Mouse (Mus musculus): ENCODE data around the gene Aurkb. TPM values are rescaled to one million over a fixed set of nuclear protein-coding genes. Genes with fewer than 3 reads are reported as not detected.

Aurkb gene
- total and polyA plus RNA-seq, 3 experiments: 120 to 170 (median 159) TPM

DNA sequence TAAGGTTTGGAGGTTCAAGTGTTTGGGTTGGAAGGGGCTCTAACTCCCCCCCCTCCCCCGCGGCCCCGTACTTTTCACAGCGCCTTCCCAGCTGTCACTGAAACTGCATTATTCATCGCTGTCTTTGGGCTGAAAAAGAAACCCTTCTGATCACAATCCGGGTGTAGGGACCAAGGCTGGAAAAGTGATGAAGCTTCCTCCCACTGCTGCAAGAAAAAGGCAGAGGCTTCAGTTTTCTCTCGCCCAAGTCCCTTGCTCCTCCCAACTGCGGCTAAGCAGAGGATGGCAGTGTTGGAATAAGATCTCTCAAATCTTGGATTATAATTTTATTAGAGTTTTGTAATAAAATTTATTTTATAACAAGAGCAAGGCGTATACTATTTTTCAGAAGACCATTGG is 27.2 kb downstream of the Aurkb start:
- H3K27ac ChIP-seq (ENCODE audit: control insufficient read depth, low read depth, low read length): peak overlapping the region; percentile 31; the same call in 1 of the 2 replicates
- H3K9ac ChIP-seq (ENCODE audit: control insufficient read depth, low read depth, low read length, poor library complexity, severe bottlenecking): peak overlapping the region; percentile 22; the same call in 1 of the 2 replicates
- no peaks in the 10 kb centered on the region for H3K27me3 ChIP-seq (ENCODE audit: control insufficient read depth in 1 of 2, insufficient read depth in 2 of 2, low read length in 2 of 2)
- peaks cover 0 to 2% of the 10 kb centered on the region in 2 experiments; a peak in 1 of 4 replicates for H3K4me1 ChIP-seq (ENCODE audit: control insufficient read depth in 1 of 2, insufficient read depth in 2 of 2, low read length in 2 of 2)
- H3K36me3 ChIP-seq (ENCODE audit: control insufficient read depth in 1 of 2, insufficient read depth in 2 of 2, low read length in 2 of 2): no peaks in the 10 kb centered on the region
- TF ChIP-seq ETS1 (IDR thresholded peaks at IDR 0.05; ENCODE audit: low read depth, low read length): no peak
- no peaks in the 10 kb centered on the region for H3K9me3 ChIP-seq (replicated peaks; ENCODE audit: insufficient read depth, low read length)
- DNase-seq (ENCODE audit: low read depth, low spot score): no peak
- peaks cover 5% of the 10 kb centered on the region; the same call in 1 of the 2 replicates for H3K79me2 ChIP-seq (ENCODE audit: control insufficient read depth, insufficient read depth, low read length, poor library complexity)
- H3K4me3 ChIP-seq (ENCODE audit: control insufficient read depth in 1 of 2, insufficient read depth in 1 of 2, low read depth in 2 of 2, low read length in 2 of 2): no peak overlapping the region

GRCm38 (mm10) chr11:69073065-69073888 is 27.8 kb downstream of the Aurkb start:
- Histone ChIP-seq H3K79me2 (ENCODE audit: control insufficient read depth, insufficient read depth, low read length, poor library complexity) (peaks cover 5% of the 10 kb centered on the region; the same call in 1 of the 2 replicates), H3K27me3 (ENCODE audit: control insufficient read depth in 1 of 2, insufficient read depth in 2 of 2, low read length in 2 of 2) (no peaks in the 10 kb centered on the region), H3K4me3 (ENCODE audit: control insufficient read depth in 1 of 2, insufficient read depth in 1 of 2, low read depth in 2 of 2, low read length in 2 of 2) (no peak overlapping the region), H3K27ac (ENCODE audit: control insufficient read depth, low read depth, low read length) (peak overlapping the region; percentile 98), H3K9me3 (replicated peaks; ENCODE audit: insufficient read depth, low read length) (no peaks in the 10 kb centered on the region), H3K9ac (ENCODE audit: control insufficient read depth, low read depth, low read length, poor library complexity, severe bottlenecking) (peak overlapping the region; percentile 72), H3K4me1 (ENCODE audit: control insufficient read depth in 1 of 2, insufficient read depth in 2 of 2, low read length in 2 of 2) (peaks cover 0 to 7% of the 10 kb centered on the region in 2 experiments; a peak in 1 of 4 replicates), H3K36me3 (ENCODE audit: control insufficient read depth in 1 of 2, insufficient read depth in 2 of 2, low read length in 2 of 2) (peaks cover 0 to 2% of the 10 kb centered on the region in 2 experiments; a peak in 1 of 4 replicates)
- peak; percentile 99 for DNase-seq (ENCODE audit: low read depth, low spot score)
- no peak for TF ChIP-seq USF2 (IDR thresholded peaks at IDR 0.05; ENCODE audit: borderline replicate concordance in 1 of 2, insufficient read depth in 1 of 2, low read depth in 1 of 2, low read length in 2 of 2)
- peak; percentile 93 for TF ChIP-seq SIN3A (IDR thresholded peaks at IDR 0.05; ENCODE audit: low read length)
- peak; percentile 100 for TF ChIP-seq POLR2AphosphoS2 (IDR thresholded peaks at IDR 0.05; ENCODE audit: low read length)
- 0 out of 2 replicates have a peak, but pooled peaks have one; percentile 11 for TF ChIP-seq SMC3 (IDR thresholded peaks at IDR 0.05; ENCODE audit: low read depth, low read length)
- peak; percentile 100 for TF ChIP-seq ZMIZ1 (IDR thresholded peaks at IDR 0.05; ENCODE audit: low read depth, low read length)
- peak; percentile 73; the same call in 1 of the 2 replicates for TF ChIP-seq TCF12 (IDR thresholded peaks at IDR 0.05; ENCODE audit: low read depth, low read length)
- TF ChIP-seq NRF1 (IDR thresholded peaks at IDR 0.05; ENCODE audit: insufficient read depth, low read depth, low read length, poor library complexity, severe bottlenecking): no peak
- peak in 1 of 2 experiments; percentile 40; a peak in 1 of 4 replicates for TF ChIP-seq EP300 (IDR thresholded peaks at IDR 0.05; ENCODE audit: low read depth in 1 of 2, low read length in 2 of 2)
- TF ChIP-seq MYB (IDR thresholded peaks at IDR 0.05; ENCODE audit: low read depth, low read length): no peak
- TF ChIP-seq HCFC1 (IDR thresholded peaks at IDR 0.05; ENCODE audit: low read depth, low read length): peak; percentile 84
- peak; percentile 50; the same call in 1 of the 2 replicates for TF ChIP-seq MYC (IDR thresholded peaks at IDR 0.05; ENCODE audit: low read depth, low read length)
- TF ChIP-seq MEF2A (IDR thresholded peaks at IDR 0.05; ENCODE audit: extremely low read depth, insufficient replicate concordance, low read depth, low read length, poor library complexity, severe bottlenecking): no peak
- no peak for TF ChIP-seq CHD2 (IDR thresholded peaks at IDR 0.05; ENCODE audit: low read length)
- no peak for TF ChIP-seq GABPA (IDR thresholded peaks at IDR 0.05; ENCODE audit: low read depth, low read length)
- TF ChIP-seq MAZ (IDR thresholded peaks at IDR 0.05; ENCODE audit: low read depth, low read length): no peak
- no peak for TF ChIP-seq CHD1 (IDR thresholded peaks at IDR 0.05; ENCODE audit: low read depth, low read length)
- TF ChIP-seq RCOR1 (IDR thresholded peaks at IDR 0.05; ENCODE audit: low read depth, low read length): no peak
- no peak for TF ChIP-seq MAX (IDR thresholded peaks at IDR 0.05; ENCODE audit: low read length)
- TF ChIP-seq MAFK (IDR thresholded peaks at IDR 0.05; ENCODE audit: borderline replicate concordance, low read depth, low read length): no peak; the same call in 1 of the 2 replicates
- TF ChIP-seq ZNF384 (IDR thresholded peaks at IDR 0.05; ENCODE audit: low read depth, low read length): no peak
- TF ChIP-seq POLR2AphosphoS5 (IDR thresholded peaks at IDR 0.05; ENCODE audit: borderline replicate concordance, low read depth, low read length): peak; percentile 100
- no peak for TF ChIP-seq UBTF (IDR thresholded peaks at IDR 0.05; ENCODE audit: borderline replicate concordance, insufficient read depth, low read depth, low read length)
- TF ChIP-seq POLR2A (IDR thresholded peaks at IDR 0.05; ENCODE audit: control insufficient read depth in 1 of 2, insufficient read depth in 1 of 2, low read depth in 1 of 2, low read length in 2 of 2, poor library complexity in 1 of 2): peak; percentile 99 to 100
- no peak for TF ChIP-seq USF1 (IDR thresholded peaks at IDR 0.05; ENCODE audit: low read depth, low read length)
- TF ChIP-seq MXI1 (IDR thresholded peaks at IDR 0.05; ENCODE audit: low read depth, low read length): peak; percentile 100
- TF ChIP-seq GATA1 (IDR thresholded peaks at IDR 0.05; ENCODE audit: low read depth, low read length): peak; percentile 81
- peak; percentile 19; the same call in 1 of the 2 replicates for TF ChIP-seq JUND (IDR thresholded peaks at IDR 0.05; ENCODE audit: low read depth, low read length)
- TF ChIP-seq CTCF (IDR thresholded peaks at IDR 0.05 in 2 of 3, conservative IDR thresholded peaks at IDR 0.05 in 1 of 3; ENCODE audit: control insufficient read depth in 1 of 3, insufficient read depth in 1 of 3, low read depth in 2 of 3, low read length in 3 of 3, poor library complexity in 1 of 3, severe bottlenecking in 1 of 3): no peak

All from MEL (cell line).